Comparison of ENCODE assay signal across 13 mouse cellular contexts in the genomic region with DNA sequence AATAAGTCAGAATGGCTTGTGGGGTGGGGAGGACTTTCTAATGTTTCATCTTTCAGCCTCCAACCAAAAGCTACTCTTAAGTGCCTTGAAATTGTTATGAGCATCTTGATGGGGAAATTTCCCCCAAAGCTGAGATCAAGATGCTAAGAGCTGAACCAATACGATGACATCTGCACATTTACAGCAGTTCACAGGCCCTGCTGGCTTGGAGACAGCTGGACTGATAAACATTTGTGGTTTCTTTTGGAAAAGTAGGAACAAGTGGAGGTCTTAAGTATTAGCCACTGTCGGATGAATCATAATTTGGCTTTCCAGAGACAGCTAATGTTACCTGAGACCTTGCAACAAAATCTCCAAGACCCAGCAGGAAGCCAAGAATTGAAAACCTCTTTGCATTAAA.
"Had no signal": no experiment of that assay in that cellular context is flagged by ENCODE, and none has a peak within 500 bp of the region (broad histone marks: within the 10 kb centered on the region; RNA-seq: fewer than 3 reads in every experiment).

No protein-coding gene starts in this region.

- H3K4me1 ChIP-seq: neural tube, embryonic 12.5 days had no signal

- DNase-seq: lung, adult 18-20 months; lung, embryonic 14.5 days; lung, postnatal 10 days; lung, postnatal 4 days; midbrain, embryonic 14.5 days; right cerebral cortex, postnatal 14 days; thymus, adult 18-20 months; thymus, postnatal 14 days; thymus, postnatal 36 days had no signal

- H3K9ac ChIP-seq: liver, embryonic 14.5 days; lung, embryonic 14.5 days; neural tube, embryonic 12.5 days had no signal

- H3K27ac ChIP-seq: liver, embryonic 14.5 days; midbrain, embryonic 10.5 days; neural tube, embryonic 12.5 days had no signal

- H3K36me3 ChIP-seq: midbrain, embryonic 10.5 days; neural tube, embryonic 12.5 days had no signal

- ATAC-seq: midbrain, embryonic 16.5 days had no signal

- H3K4me2 ChIP-seq: lung, embryonic 14.5 days; neural tube, embryonic 12.5 days had no signal

- H3K27me3 ChIP-seq: neural tube, embryonic 12.5 days had no signal

- H3K4me3 ChIP-seq: midbrain, embryonic 10.5 days; neural tube, embryonic 12.5 days had no signal
